Mouse (Mus musculus) heart, postnatal 10 days (tissue): ENCODE measurements around the gene Col5a3. TPM values are rescaled to one million over a fixed set of nuclear protein-coding genes. Genes with fewer than 3 reads are reported as not detected.

ENCODE experiments used
- DNase-seq, 2 experiments: peaks; one replicate each; pipeline ENCODE4 v3.0.0; 2021
- intact Hi-C: fragments of 180-260 bp; cut with DNase I; formaldehyde crosslinking; loops from one replicate; pipeline ENCODE4 v1.15.1; 2025
- total RNA-seq, 2 experiments: library from RNA; stranded (reverse); gene quantifications; 2 replicates each; pipeline ENCODE4 v1.2.3; 2021

Gene Col5a3
- total RNA-seq, 2 experiments from 2014 or later = 22.2 to 25.4 TPM

GRCm38 (mm10) chr9:20810773-20811172 is 4.1 kb downstream of the Col5a3 start:
- no peak for DNase-seq
- intact Hi-C loops = no loop called here

GRCm38 (mm10) chr9:20810271-20810670 is 4.6 kb downstream of the Col5a3 start:
- intact Hi-C loops = no loop called here
- peak; percentile 50 to 51 for DNase-seq

GRCm38 (mm10) chr9:20805706-20806105 is 9.2 kb downstream of the Col5a3 start:
- intact Hi-C loops = no loop called here

GRCm38 (mm10) chr9:20805159-20805495 is 9.7 kb downstream of the Col5a3 start:
- peak; percentile 52 to 55 for DNase-seq
- intact Hi-C loops = no loop called here

More at GRCm38 (mm10) chr9:20805706-20806105, 9.2 kb downstream of the Col5a3 start:
- no peak for DNase-seq

- peak; percentile 60 to 80 for DNase-seq
- intact Hi-C loops = loop anchor here (1.0 to 5.0 kb wide), 2 partner anchors 47 to 64 kb away; no protein-coding TSS in a partner anchor
Observed at GRCm38 (mm10) chr9:20804266-20805158, 10.4 kb downstream of the Col5a3 start.

GRCm38 (mm10) chr9:20794108-20794806 is 20.6 kb downstream of the Col5a3 start:
- intact Hi-C loops = no loop called here
- DNase-seq = peak; percentile 68 to 69

- intact Hi-C loops = no loop called here
Observed at GRCm38 (mm10) chr9:20790345-20790744, 24.5 kb downstream of the Col5a3 start.

GRCm38 (mm10) chr9:20789651-20790050 is 25.2 kb downstream of the Col5a3 start:
- intact Hi-C loops = no loop called here
- DNase-seq = no peak

More at GRCm38 (mm10) chr9:20790345-20790744, 24.5 kb downstream of the Col5a3 start:
- DNase-seq = no peak

GRCm38 (mm10) chr9:20787992-20788391 is 26.9 kb downstream of the Col5a3 start:
- intact Hi-C loops = no loop called here
- DNase-seq = no peak

- DNase-seq = no peak
- intact Hi-C loops = no loop called here
Observed at GRCm38 (mm10) chr9:20785055-20785454, 29.8 kb downstream of the Col5a3 start.

- DNase-seq = no peak
- intact Hi-C loops = no loop called here
Observed at GRCm38 (mm10) chr9:20781286-20781685, 33.6 kb downstream of the Col5a3 start.

- intact Hi-C loops = no loop called here
Observed at GRCm38 (mm10) chr9:20765274-20765673, 49.6 kb downstream of the Col5a3 start.

GRCm38 (mm10) chr9:20763099-20763498 is 51.8 kb downstream of the Col5a3 start:
- peak; percentile 38 to 44 for DNase-seq
- intact Hi-C loops = no loop called here

More at GRCm38 (mm10) chr9:20765274-20765673, 49.6 kb downstream of the Col5a3 start:
- no peak for DNase-seq

GRCm38 (mm10) chr9:20762197-20762961 is 52.5 kb downstream of the Col5a3 start:
- intact Hi-C loops = no loop called here
- no peak for DNase-seq

- intact Hi-C loops = no loop called here
Observed at GRCm38 (mm10) chr9:20761388-20761787, 53.5 kb downstream of the Col5a3 start.

GRCm38 (mm10) chr9:20760813-20761212 is 54.1 kb downstream of the Col5a3 start:
- DNase-seq = peak; percentile 82 to 87
- intact Hi-C loops = no loop called here

More at GRCm38 (mm10) chr9:20761388-20761787, 53.5 kb downstream of the Col5a3 start:
- DNase-seq = no peak

GRCm38 (mm10) chr9:20758896-20759295 is 56.0 kb downstream of the Col5a3 start:
- no peak for DNase-seq
- intact Hi-C loops = loop anchor here (5.0 kb wide), 1 partner anchor 43 kb away; no protein-coding TSS in a partner anchor

GRCm38 (mm10) chr9:20758243-20758642 is 56.6 kb downstream of the Col5a3 start:
- intact Hi-C loops = loop anchor here (5.0 kb wide), 1 partner anchor 44 kb away; no protein-coding TSS in a partner anchor
- DNase-seq = no peak

GRCm38 (mm10) chr9:20757087-20757955 is 57.5 kb downstream of the Col5a3 start:
- intact Hi-C loops = loop anchor here (5.0 kb wide), 1 partner anchor 45 kb away; no protein-coding TSS in a partner anchor
- DNase-seq = peak; percentile 64 to 75
